Mouse (Mus musculus) cerebellum, adult 2 months (tissue): ENCODE measurements around the gene Zfp988.
"Not testable (repeated sequence)": the region's sequence is repeated elsewhere in the genome, so short reads cannot be mapped to it uniquely, and the experiment has no call there.

Experiments
- CTCF ChIP-seq: fragments of 200-500 bp; IDR thresholded peaks from 2 replicates; pipeline ENCODE4 v1.5.1; 2011; ENCODE audit warnings: low read depth, mild to moderate bottlenecking, control low read depth, low read length, moderate library complexity, borderline replicate concordance; ENCODE audit not compliant: insufficient read depth
- POLR2A ChIP-seq: fragments of 200-500 bp; IDR thresholded peaks from 2 replicates; pipeline ENCODE4 v1.6.1; 2011; ENCODE audit warnings: low read length, control low read depth, borderline replicate concordance; ENCODE audit not compliant: insufficient read depth

GRCm38 (mm10) chr4:147302375-147302774 lies 3.1 kb upstream of the Zfp988 start:
- not testable (repeated sequence) for TF ChIP-seq CTCF, POLR2A
